35 mouse cellular contexts compared by ENCODE assay signal in the genomic region with DNA sequence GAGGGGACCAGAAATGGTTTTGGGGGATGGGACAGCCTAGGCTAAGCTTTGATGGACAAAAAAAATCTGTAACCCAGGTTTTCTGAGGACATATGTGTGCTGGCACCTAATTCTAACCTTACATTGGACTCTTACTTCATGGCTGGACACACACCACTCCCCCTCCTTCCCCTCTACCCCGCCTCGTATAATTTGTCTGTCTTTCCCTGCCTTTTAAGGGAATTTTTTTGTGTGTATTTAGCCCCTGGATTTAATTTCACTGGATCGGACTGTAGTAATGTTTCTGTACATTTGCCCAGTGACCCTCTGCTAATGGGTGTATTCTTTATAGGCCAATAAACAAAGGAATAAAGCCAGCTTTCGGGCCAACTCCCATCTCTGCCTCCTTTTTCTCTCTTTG. TPM values are rescaled to one million over a fixed set of nuclear protein-coding genes. Genes with fewer than 3 reads are reported as not detected.
"Had no signal": no experiment of that assay in that cellular context is flagged by ENCODE, and none has a peak within 500 bp of the region (broad histone marks: within the 10 kb centered on the region; RNA-seq: fewer than 3 reads in every experiment).

No protein-coding gene starts in this region.

- DNase-seq: gastrocnemius, postnatal 25 days; heart, adult 2 months; heart, postnatal 14 days; heart, postnatal 4 days; kidney, adult 8-10 months; kidney, postnatal 10 days; kidney, postnatal 25 days; kidney, postnatal 4 days; liver had no signal

- H3K4me2 ChIP-seq: heart, embryonic 11.5 days; heart, embryonic 13.5 days; heart, embryonic 15.5 days; hindbrain, embryonic 12.5 days; hindbrain, embryonic 14.5 days; intestine, embryonic 15.5 days; limb, embryonic 12.5 days; liver, embryonic 11.5 days had no signal

- H3K9ac ChIP-seq: heart, embryonic 13.5 days; heart, embryonic 15.5 days; hindbrain, embryonic 12.5 days; hindbrain, embryonic 14.5 days; intestine, embryonic 15.5 days; limb, embryonic 12.5 days had no signal

- H3K27ac ChIP-seq: heart, adult 2 months; heart, embryonic 13.5 days; heart, embryonic 15.5 days; hindbrain, embryonic 10.5 days; hindbrain, embryonic 12.5 days; hindbrain, embryonic 14.5 days; intestine, embryonic 15.5 days; layer of hippocampus, adult 2 months; left cerebral cortex, adult 2 months; limb, embryonic 10.5 days; limb, embryonic 12.5 days had no signal

- H3K4me1 ChIP-seq: heart, embryonic 13.5 days; heart, embryonic 15.5 days; hindbrain, embryonic 10.5 days; hindbrain, embryonic 12.5 days; intestine, embryonic 15.5 days; limb, embryonic 10.5 days; limb, embryonic 12.5 days had no signal

- ATAC-seq: forebrain, embryonic 16.5 days; hindbrain, embryonic 16.5 days; inflammation-experienced regulatory T-cells, adult 6 months; intestine, embryonic 15.5 days; intestine, postnatal 0 days had no signal

- H3K9me3 ChIP-seq: heart, embryonic 13.5 days; heart, embryonic 15.5 days; hindbrain, embryonic 10.5 days; hindbrain, embryonic 12.5 days; intestine, embryonic 15.5 days; limb, embryonic 10.5 days; limb, embryonic 12.5 days had no signal

- H3K27me3 ChIP-seq: heart, embryonic 13.5 days; heart, embryonic 15.5 days; hindbrain, embryonic 12.5 days; intestine, embryonic 15.5 days; limb, embryonic 12.5 days had no signal

- H3K4me3 ChIP-seq: heart, adult 2 months; heart, embryonic 13.5 days; heart, embryonic 15.5 days; hindbrain, embryonic 10.5 days; hindbrain, embryonic 12.5 days; intestine, embryonic 15.5 days; layer of hippocampus, adult 2 months; left cerebral cortex, adult 2 months; limb, embryonic 10.5 days; limb, embryonic 12.5 days had no signal

- H3K36me3 ChIP-seq: heart, embryonic 13.5 days; heart, embryonic 15.5 days; hindbrain, embryonic 10.5 days; hindbrain, embryonic 12.5 days; intestine, embryonic 15.5 days; limb, embryonic 10.5 days; limb, embryonic 12.5 days had no signal

RNA-seq across cellular contexts. Expression of a gene that starts 0.6 kb away (rescaled TPM):
- total RNA-seq: granulocyte monocyte progenitor cell, adult 5-6 weeks; layer of hippocampus, adult 2 months; left cerebral cortex, postnatal 36 days had no signal
- polyA plus RNA-seq: inflammation-experienced regulatory T-cells, adult 6 months had no signal

RNA-seq across cellular contexts. Expression of a gene that starts 6.5 kb away (rescaled TPM):
- total RNA-seq: granulocyte monocyte progenitor cell, adult 5-6 weeks; heart, adult 2 months had no signal

RNA-seq across cellular contexts. Expression of a gene that starts 48.6 kb away (rescaled TPM):
- total RNA-seq: gastrocnemius, adult 8-10 months; gastrocnemius, postnatal 25 days; gastrocnemius, postnatal 4 days; granulocyte monocyte progenitor cell, adult 5-6 weeks; heart, adult 2 months; heart, postnatal 14 days; heart, postnatal 4 days; layer of hippocampus, adult 2 months; layer of hippocampus, postnatal 10 days; layer of hippocampus, postnatal 25 days; left cerebral cortex, adult 2 months; left cerebral cortex, postnatal 14 days; left cerebral cortex, postnatal 36 days had no signal
- polyA plus RNA-seq: frontal cortex, adult 2 months; heart, adult 2 months; heart, embryonic 13.5 days; heart, embryonic 15.5 days; heart, postnatal 0 days; hindbrain, embryonic 10.5 days; intestine, embryonic 15.5 days; intestine, postnatal 0 days; kidney, embryonic 16.5 days; limb, embryonic 10.5 days had no signal
